Mouse (Mus musculus) gastrocnemius, postnatal 4 days (tissue): ENCODE measurements around the gene Plpp3. TPM values are rescaled to one million over a fixed set of nuclear protein-coding genes. Genes with fewer than 3 reads are reported as not detected.

Source experiments
- DNase-seq, 2 experiments: peaks; one replicate each; pipeline ENCODE4 v3.0.0; 2021 to 2022; ENCODE audit warnings: low spot score in 2 of 2, mixed read lengths in 2 of 2
- total RNA-seq, 2 experiments: library from RNA; stranded (reverse); gene quantifications; 2 replicates each; pipeline ENCODE4 v1.2.3; 2021

Plpp3 gene
- total RNA-seq, 2 experiments from 2014 or later = 116 to 119 TPM

- DNase-seq = no peak
Observed at GRCm38 (mm10) chr4:105215726-105216410, 58.7 kb downstream of the Plpp3 start.

DNA sequence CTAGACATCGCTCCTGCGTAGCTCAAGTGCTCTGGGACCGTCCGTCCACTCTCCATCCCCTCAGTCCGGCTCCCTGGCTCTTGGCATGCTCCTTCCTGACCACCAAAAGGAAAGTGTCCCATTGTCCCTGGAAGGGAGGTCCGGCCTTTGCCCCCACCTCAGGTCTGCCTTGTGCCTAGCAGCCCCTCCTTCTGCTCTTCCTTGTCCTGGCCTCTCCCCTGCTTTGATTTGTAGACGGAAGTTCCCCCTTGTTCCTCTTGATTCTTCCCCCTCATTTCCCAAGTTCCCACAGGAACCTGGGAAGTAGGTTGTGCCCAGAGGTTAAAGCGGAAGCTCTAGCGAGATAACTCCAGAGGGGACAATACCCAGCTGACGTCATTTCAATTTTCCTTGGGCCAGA lies 61.1 kb downstream of the Plpp3 start:
- DNase-seq = no peak

- DNase-seq = no peak
Observed at GRCm38 (mm10) chr4:105219316-105219715, 62.2 kb downstream of the Plpp3 start.

- no peak for DNase-seq
Observed at GRCm38 (mm10) chr4:105220849-105221248, 63.7 kb downstream of the Plpp3 start.

DNA sequence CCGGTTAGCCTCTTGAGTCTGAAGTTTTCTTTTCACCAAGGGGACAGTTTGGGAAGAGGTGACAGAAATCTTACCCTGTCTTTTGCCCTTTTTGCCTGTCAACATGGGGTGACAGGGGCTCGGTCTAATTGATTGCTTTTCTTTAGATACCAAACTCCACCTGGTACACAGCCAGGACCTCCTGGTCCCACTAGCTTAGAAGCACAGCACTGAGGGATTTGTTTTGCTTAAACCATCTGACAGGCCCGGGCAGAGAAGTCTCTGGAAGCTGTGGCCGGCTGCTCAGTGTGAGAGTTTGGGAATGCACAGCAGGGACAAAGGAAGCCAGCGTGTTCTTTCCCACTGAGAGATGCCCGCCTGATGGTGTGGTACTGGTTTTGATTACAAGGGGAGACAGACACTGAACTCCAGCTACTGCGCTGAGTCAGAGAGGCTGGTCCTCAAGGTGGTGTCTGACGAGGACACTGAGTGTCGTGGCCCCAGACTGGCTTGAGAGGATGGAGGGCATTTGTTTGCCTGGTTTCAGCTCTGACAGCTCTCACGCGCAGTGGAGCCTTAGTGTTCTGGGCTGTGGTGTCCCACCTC lies 64.2 kb downstream of the Plpp3 start:
- DNase-seq = no peak

DNA sequence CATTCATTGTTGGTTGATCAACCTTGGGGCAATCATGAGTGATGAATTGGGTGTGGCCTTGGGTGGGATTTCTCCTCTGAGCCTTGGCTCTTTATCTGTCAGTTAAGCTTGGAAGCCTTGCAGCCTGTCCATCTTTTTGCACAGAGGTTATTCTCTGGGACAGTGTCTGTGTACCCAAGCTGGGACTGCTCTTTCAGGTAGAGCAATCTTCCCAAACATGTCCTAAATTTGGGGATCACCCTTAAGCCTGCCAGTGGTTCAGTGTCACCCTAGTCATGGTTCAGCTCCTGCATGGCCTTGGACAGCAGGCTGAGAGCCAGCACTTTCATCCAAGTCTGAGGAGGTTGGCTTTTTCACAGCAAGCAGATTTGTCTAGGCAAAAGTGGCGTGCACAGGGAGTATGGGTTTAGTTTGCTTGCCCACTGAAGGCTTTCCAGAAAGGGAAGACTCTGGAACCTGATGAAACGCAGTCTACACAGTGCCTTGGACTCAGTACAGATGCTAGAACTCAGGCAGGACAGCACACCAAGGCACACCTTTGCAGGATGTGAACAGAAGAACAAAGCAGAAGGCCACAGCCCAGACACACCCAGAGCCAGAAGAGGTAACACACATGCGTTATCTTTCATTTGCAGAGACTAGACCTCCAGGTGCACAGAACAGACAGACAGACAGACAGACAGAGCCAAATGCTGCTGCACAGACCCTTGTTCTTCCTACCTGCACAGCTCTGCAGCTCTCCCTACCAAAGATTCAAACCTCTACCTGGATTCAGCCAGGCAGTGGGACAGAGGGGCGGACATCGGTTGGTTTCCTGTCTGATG lies 66.2 kb downstream of the Plpp3 start:
- DNase-seq = no peak

DNA sequence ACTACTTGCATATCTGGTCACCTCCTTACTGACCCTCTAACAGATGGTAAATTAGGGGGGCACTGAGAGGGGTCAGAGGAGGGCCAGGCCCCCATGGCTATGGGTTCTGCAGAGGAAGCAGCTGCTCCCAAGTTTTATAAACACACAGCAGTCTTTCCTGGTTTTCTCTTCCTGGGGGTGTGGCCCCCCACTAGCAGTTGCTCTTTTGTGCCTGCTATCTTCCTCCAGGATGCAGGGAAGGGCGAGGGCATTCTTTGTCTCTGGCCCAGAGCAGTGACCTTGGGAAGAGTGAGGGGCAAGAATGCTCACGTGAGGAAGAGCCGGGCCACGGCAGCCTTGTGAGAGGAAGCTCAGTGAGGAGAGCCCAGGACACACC lies 66.8 kb downstream of the Plpp3 start:
- DNase-seq = no peak

DNA sequence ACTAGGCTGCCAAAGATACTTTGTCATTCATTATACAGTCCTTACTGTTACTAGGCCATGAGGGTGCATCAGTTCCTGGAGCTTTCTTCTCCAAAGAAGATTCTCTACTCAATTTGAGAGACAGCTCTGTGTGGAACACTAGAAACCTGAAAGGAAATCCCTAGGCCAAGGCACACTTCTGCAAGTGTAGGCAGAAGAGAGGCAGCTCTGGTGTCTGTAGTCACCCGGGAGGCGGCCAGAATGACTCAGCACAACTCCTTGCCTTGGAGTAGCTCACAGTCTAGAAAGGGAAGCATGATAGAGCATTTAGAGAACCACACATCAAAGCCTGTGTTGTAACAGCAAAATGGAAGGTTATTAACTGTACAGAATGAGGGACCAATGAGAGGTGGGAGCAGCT lies 68.4 kb downstream of the Plpp3 start:
- DNase-seq = no peak

GRCm38 (mm10) chr4:105226351-105226750 lies 69.2 kb downstream of the Plpp3 start:
- no peak for DNase-seq

- no peak for DNase-seq
Observed at GRCm38 (mm10) chr4:105230127-105230526, 73.0 kb downstream of the Plpp3 start.

DNA sequence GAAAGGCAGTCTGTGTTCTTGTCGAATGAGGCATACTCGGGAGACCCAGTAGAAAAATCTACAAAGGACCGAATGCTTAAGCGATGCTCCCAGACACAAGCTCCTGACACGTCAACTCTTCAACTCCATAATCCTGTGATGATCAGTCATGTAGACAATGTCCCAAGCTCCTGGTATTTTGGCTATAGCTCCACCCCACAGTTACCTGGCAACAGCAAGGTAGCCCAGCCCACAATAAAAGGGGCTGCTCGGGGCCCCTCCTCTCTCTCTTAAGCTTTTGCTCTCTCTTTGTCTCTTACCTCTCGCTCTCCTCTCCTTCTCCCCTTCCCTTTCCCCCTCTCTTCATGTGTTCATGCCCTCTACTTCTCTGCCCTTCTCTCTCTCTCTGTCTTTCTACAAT lies 83.1 kb downstream of the Plpp3 start:
- no peak for DNase-seq

DNA sequence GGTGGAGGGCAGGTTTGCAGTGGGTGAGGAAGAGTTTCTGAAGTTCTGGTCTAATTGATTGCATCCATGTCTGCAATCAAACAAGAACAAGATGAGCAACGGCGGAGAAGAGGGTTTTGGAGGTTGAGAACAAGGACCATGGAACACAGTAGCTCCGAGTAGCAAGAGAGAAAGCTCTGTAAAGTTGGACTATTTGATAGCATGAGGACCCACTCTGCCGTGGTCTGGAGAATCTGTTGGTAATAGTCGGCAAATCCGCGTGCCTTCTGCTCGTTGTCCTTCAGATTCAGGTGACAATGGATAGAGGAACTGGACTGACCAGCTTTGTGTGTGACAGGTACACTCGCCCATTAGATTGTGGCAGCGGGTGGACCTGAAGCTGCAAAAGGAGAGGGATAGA lies 87.8 kb downstream of the Plpp3 start:
- DNase-seq = no peak

GRCm38 (mm10) chr4:105245479-105245944 lies 88.4 kb downstream of the Plpp3 start:
- DNase-seq = peak in 1 of 2 experiments; percentile 27

DNA sequence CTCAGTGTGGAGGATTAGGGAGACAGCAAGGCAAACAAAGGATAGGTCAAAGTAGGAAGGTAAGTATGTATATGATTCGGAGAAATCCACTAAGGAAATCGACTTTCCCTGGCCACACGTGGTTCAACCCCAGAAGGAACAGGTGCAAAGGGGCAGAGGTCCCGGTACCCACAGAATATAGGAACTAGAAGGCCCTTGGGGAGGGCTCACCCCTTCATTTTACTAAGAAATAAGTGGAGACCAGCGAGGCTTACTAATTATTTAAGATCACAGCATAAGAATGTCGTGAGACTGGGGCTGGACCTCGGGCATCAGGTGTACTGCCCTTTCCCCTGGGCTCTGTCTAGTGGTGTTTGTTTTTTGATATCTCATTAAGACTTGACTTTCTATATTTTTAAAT lies 89.2 kb downstream of the Plpp3 start:
- DNase-seq = no peak

GRCm38 (mm10) chr4:105248161-105248560 lies 91.0 kb downstream of the Plpp3 start:
- no peak for DNase-seq

GRCm38 (mm10) chr4:105249283-105249682 lies 92.1 kb downstream of the Plpp3 start:
- no peak for DNase-seq

DNA sequence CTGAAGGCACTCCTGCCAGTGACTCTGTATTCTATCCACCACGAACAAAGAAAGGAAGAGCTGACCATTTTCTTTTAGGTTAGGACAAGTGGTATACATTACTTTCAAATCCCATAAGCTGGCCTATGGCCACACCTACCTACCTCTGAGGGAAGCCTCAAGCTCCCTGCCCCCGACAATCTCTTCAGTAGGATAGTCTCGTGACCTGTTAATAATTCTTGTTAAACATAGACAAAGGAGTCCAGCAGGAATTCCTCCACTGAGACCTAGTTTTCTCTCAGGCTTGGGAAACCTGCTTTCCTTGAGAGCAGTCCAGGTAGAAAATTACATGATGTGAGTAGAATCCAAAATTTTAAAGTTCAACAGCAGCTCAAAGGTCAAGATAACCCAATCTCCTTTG lies 93.8 kb downstream of the Plpp3 start:
- no peak for DNase-seq

GRCm38 (mm10) chr4:105252044-105252443 lies 94.9 kb downstream of the Plpp3 start:
- DNase-seq = no peak

GRCm38 (mm10) chr4:105252571-105253200 lies 95.5 kb downstream of the Plpp3 start:
- DNase-seq = no peak

DNA sequence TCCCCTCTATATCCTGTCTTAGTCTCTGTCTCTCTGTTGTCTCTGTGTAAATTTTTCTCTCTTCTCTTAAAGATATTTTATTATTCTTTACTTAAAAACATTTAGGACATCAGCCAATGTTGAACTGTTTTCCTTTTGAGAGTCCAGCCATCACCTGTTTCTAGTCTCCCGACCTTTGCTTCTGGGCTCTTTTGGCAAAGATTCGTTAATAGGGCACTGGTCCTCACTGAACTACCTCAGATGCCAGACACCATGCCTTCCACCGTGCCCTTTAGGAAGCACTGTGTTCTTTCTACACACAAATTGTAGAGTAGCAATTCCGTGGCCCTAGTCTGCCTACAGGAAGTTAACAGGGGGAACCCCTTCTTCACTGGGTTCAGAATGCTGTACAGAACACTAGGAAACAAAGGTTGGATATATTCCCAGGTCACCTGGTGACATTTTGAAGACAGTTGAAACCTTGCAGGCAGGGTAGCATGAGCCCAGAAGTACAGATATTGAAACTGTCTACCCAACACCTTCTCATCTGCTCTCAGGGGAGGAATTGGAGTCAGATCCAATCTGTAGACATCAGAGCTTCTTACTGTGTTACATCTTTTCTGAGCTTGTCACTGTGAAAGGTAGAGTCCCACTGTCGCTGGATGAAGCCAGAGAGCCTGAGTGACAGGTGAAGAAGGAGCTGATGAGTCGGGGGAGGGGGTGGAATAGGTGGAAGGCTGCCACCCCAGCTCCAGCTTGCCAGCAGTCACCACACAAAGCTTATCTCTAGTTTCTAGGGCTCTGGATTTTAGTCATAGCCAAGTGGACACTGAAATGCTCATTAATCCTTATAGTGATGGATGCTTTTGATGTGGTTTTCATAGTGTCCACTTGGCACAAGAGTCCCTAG lies 96.5 kb downstream of the Plpp3 start:
- no peak for DNase-seq

- DNase-seq = no peak
Observed at GRCm38 (mm10) chr4:105254365-105254764, 97.2 kb downstream of the Plpp3 start.
